Mouse (Mus musculus) liver, postnatal 0 days (tissue): ENCODE measurements around the gene Micall2.

Source experiments
- CTCF ChIP-seq: sonication (generic); IDR thresholded peaks from 2 replicates; pipeline ENCODE4 v1.5.1; 2016; ENCODE audit warnings: antibody characterized with exemption, low read depth
- EP300 ChIP-seq: IDR thresholded peaks from 2 replicates; pipeline ENCODE4 v1.6.1; 2016; ENCODE audit warnings: antibody characterized with exemption, low read depth, mild to moderate bottlenecking

GRCm38 (mm10) chr5:139781406-139781805 is 45.3 kb upstream of the Micall2 start:
- TF ChIP-seq CTCF (no peak), EP300 (no peak)
